Mouse (Mus musculus): Measurements from ENCODE around the gene Pdcd2l.
"Not testable (repeated sequence)": the region's sequence is repeated elsewhere in the genome, so short reads cannot be mapped to it uniquely, and the experiment has no call there.

The Pdcd2l gene

DNA sequence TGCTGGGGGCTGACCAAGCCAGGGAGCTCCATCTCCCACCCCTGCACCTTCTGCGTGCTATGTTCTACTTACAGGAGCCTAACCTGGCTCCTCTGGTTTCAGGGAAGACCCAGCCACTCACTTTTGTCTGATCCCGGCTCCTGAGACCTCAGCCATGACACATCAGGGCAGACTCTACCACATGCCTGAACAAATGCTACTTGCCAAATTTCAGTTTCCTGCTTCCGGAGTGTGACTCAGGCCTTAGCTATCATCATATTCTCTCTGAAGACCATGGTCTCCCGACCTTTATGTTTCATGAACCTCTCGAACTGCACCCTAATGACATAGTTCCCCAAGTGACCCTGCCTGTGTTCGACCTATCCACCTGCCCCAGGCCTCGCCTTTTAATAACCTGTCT lies 16.8 kb upstream of the Pdcd2l start:
- in situ Hi-C loops (cut with MboI, MseI) = no loop called here

DNA sequence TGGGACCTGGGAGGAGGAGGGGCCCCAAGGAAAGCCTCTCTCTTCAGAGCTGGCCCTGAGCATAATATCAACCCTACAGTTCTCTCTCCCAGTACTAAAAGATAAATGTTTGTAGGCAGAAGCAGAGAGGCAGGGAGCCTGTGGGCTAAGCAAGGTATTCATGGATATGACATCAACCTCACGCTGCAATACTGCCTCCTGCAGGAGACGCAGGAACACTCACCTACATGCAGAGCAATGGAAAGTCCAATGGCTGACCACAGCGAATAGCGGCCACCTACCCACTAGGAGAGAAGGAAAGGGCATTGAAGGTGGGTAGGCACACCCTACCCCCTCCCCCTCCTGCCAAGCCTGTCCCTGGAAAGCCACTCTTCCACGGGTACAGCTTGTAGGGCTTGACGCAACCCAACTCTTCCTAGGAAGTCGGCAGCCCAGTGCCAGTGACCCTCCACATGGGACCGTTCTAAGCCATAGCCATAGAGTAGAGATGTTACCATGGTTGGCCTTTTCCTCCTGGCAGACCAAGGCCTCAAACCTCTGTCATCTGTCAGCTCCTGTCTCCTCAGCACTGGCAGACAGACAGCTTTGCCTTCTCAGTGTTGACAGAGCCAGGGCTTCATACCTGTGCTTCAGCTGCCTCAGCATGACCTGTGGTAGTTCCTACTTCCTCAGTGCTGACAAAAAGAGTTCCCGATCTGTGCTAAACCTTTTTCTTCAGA lies 11.7 kb upstream of the Pdcd2l start:
- in situ Hi-C loops (cut with MboI, MseI) = no loop called here

DNA sequence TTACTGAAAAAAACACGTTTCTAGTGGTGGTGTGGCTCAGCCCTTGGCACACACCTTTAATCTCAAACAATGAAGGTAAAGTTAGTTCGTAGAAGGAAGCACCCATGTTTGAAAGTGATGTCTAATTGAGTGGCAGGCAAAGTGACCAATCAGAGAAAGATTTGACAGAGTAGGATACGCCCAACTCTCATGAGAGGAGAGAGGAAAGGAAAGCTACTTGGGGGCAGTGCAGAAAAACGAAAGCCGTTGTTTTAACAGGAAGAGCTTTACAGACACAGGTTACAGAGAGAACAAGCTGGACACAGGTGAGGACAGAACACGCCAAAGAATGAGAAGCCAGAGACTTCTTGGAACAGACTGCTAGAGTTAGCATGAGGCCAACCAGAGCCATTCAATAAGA lies 9.9 kb upstream of the Pdcd2l start:
- in situ Hi-C loops (cut with MboI, MseI) = no loop called here

DNA sequence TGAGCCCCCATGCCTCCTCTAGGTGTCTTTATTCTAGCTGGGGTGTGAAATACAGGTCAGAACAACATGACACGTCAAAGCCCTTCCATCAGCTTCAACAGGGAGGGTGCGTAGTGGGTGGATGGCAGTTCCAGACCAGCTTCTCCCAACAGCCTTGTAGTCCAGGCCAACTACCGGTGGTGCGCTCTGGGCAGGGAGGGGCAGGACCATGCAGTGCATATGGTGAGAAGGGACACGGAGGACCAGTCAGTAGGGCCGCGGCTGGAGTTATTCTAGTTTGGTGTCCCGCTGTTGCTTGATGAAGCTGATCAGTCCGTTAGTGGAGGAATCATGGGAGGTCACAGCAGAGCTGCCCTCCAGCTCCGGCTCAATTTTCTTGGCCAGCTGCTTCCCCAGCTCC lies 5.7 kb upstream of the Pdcd2l start:
- in situ Hi-C loops (cut with MboI, MseI) = not testable (repeated sequence)

DNA sequence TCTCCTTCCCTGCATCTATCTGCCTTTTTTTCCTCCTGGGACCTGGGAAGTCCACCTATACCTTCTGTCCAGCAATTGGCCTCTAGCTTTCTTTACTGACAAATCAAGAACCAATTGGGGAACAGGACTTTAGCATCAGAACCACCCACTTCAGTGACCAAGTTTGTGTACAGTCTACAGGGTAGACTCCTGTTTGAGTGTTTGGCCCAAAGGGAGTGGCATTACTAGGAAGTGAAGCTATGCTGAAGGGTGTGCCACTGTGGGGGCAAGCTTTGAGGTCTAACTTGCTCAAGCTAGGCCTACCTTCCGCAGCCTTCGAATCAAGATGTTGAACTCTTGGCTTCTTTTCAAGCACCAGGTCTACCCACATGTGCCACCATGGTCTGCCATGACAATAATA lies 4.4 kb upstream of the Pdcd2l start:
- in situ Hi-C loops (cut with MboI, MseI) = no loop called here

DNA sequence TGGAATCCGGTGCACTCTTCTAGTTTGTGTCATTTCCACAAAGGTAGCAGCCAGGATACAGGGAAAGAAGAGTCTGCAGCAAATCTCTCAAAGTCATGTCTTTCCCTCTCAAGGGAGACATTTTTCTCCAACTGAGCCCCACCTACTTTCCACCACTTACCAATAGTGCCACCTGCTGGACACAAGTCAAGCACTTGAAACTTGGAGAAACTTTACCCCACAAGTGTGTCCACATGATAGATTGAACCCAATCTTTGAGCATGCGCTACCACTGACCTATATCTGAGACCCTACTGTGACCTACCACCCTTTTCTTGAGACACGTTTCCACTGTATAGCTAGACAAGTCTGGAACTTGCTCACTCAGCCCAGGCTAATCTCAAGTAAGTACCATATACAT lies 1.9 kb upstream of the Pdcd2l start:
- in situ Hi-C loops (cut with MboI, MseI) = no loop called here

DNA sequence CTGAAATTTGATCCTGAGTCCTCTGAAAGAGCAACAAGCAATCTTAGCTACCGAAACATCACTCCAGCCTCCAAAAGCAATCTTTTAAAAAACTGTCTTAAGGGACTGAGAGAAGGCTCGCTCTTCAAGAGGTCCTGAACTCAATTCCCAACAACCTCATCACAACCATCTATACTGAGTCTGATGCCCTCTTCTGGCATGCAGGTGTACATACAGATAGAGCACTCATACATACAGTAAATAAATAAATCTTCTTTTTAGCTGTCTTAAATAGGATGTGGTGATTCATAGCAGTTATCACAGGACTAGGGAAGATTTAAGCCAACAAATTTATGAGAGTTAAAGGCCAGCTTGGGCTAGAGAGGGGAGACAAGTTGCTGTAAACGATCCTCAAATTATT lies 829 bp downstream of the Pdcd2l start:
- in situ Hi-C loops (cut with MboI, MseI) = no loop called here

DNA sequence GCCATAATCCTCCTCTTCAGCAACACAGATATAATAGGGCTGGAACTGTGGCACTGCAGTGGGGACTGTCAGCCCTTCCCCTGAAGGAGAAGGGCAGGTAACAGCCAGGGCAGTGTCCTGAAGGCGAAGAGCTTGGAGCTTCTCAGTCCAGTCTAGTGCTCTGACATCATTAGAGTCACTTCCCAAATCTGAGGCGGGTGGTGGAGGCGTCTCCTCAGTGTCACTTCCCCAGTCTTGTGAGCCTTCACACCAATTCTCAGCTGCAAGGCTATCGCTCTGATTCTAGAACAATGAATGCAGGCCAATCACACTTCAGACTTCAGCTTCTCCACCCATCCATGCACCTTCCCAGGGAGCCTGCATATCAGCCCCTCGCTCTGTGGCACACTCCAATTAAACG lies 3.6 kb downstream of the Pdcd2l start:
- in situ Hi-C loops (cut with MboI, MseI) = no loop called here

DNA sequence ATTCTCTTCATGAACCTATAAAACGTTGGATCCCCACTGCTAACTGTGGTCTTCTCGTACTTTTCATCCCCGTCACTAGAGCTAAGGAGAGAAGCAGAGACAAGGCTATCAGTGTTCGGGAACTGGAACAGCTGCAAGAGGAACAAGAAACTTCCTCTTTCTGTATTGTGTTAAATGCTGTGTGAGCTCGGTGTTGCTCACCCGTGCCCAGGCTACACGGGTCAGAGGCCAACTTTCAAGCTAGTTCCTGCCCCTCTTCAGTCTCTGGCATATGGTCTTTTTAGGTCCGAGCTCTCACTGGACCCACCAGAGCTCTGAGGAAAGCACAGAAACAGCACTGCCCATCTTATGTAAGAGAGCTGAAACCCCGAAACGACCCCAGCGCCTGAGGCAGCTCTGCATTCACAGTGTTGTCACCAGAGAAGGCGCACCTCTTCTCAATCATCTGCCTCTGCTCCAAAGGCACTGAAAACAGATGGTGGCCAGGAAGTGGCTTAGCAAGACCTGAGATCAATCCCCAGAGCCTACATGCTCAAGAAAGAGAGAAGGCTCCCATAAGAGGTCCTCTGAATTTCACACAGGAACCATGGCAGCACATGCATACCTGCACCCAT lies 7.0 kb downstream of the Pdcd2l start:
- in situ Hi-C loops (cut with MboI, MseI) = no loop called here

DNA sequence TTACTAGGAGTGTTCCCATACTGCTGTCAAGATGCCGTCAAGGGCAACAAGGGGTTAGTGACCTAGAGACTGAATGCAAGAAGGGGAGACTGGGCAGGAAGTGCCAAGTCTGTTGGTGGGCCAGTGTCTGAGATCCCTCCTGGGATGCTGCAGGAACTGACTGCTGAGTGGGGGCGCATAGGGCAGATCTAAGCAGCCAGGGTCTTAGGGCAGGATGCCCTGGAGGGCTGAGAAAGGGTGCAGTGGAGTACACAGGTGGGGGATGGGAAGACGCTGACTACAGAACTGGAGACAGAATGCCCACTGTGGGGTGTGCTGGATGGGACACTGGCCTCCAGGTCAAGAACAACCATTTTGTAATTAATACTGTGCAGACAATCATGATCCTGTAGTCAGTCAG lies 12.7 kb downstream of the Pdcd2l start:
- in situ Hi-C loops (cut with MboI, MseI) = no loop called here

DNA sequence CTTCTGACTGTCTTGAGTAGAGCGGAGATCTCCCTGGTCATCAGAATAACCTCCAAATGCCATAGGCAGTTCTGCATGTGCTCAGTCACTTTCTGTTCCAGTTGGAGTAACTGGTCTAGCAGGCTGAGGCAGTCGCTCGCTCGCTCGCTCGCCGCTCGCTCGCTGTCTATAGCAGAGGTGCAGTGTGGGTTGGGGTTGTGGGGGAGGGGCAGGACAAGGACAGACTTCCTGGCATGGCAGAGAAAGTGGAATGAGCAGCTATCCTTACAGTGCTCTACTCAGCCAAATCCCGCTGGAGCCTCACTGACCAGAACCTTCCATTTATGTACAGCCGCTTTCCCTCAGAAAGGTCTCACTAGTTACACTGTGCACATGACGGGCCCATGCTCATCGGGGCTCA lies 13.1 kb downstream of the Pdcd2l start:
- in situ Hi-C loops (cut with MboI, MseI) = no loop called here

DNA sequence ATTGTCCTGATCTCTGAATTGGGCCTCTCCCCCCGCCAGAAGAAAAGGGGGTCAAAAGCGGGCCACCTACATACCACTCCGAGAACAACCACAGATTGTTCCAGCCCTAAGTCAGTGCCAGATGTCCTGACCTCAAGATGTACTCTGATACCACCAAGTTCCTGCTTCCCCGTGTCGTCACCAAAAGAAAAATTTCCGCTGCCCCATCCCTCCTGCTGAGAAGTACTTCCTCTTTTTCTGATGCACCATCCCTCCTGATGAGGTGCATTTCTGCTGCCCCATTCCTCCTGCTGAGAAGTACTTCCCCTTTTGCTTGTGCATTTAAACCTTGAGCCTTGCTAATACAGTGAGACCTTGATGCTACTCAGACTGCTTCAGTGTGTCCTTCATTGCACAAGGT lies 20.2 kb downstream of the Pdcd2l start:
- in situ Hi-C loops (cut with MboI, MseI) = not testable (repeated sequence)

DNA sequence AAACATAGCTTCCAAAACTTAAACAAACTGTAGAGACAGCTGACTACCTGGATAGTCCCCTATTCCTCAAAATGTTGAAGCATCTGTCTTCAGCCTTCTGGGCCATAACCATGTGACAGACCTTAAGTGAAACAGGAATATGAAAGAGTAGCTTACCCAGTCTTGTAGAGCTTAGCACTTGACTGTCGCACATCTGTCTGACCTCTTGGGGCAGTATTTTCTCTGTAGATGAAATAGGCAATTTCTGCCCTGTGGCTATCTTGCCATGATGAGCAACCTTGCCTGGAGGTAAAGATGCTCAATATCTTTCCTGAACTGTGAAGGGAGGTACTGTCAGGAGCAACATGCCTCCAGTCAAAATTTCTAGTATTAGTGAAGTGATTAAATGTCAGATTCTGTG lies 24.2 kb downstream of the Pdcd2l start:
- in situ Hi-C loops (cut with MboI, MseI) = no loop called here

DNA sequence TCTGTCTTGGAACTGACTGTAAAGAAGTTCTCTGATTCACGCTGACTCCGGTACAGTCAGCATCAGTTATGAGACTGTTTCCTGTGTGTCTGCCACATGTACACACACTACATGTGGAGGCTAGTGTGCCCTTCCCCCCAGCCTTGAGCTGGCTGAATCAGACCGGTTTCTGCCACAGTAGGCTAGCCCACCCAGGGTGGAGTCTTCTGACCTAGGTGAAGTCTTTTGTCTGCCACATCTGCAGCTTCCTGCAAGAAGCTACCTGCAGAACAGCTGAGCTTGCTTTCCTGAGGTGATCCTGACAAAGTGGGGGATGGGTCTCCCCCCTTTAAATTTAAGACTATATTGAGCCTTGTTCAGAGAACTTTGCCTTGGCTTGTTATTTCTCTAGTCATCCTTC lies 27.0 kb downstream of the Pdcd2l start, which contains the start of gene Uba2:
Gene Uba2 (minus strand): TSS at position 146 of the 400 bp plus-strand sequence.
- in situ Hi-C loops (cut with MboI, MseI) = no loop called here

DNA sequence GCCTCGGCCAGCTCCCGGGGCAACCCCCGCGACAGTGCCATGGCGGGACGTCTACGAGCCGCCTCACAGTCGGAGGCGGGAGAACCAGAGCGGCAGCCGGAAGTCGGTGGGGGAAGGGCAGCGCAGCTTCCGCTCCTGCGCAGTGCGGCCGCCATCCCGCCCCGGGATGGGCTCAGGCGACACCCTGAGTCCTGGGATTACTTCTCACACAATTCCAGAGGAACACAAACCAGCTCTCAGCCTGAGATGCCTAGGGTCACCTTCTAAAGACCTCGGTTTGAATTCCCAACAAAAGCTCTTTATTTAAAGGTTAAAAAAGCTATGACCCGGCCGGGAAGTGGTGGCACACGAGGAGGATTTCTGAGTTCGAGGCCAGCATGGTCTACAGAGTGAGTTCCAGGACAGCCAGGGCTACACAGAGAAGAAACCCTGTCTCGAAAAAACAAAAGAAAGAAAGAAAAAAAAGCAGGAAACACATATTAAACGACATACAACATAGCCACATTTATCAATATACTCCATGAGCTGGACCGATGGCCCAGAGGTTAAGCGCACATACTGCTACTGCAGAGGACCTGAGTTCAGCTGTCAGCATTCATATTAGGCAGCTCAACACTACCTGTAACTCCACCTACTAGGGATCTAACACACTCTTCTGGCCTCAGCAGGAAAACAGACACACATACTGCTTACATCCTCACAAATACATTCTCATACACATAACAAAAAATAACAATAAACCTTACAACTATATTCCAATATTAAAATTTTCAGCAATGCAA lies 27.8 kb downstream of the Pdcd2l start:
- in situ Hi-C loops (cut with MboI, MseI) = no loop called here

DNA sequence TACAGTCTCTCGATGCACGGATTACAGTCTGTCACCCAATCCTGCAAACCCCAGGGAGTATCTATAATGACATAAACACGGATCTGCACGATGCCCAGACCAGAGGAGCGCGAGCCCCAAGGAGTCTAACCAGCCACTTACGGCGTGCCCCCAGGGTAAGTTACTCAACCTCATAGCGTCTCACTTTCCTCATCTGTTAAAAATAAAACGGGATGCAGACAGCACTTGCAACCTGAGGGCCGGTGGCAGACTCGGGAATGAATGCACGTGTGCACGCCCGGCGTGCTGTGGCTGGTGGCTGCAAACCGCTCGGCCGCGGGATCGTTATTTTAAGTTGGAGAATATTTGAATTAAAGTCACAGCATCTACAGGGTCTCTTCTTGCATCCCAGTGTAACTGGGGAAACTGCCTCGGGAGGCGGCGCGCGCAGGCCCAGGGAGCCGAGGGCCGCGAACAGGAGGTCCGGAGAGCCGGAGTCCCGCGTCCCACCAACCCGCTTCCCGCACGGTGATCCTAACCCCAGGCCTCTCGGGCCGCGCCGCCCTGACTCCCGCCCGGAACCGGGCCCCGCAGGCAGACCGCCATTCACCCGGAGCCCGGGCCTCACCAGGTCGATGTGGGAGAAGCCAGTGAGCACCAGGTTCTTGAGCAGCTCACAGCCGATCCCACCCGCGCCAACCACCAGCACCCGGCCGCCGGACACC lies 28.5 kb downstream of the Pdcd2l start:
- in situ Hi-C loops (cut with MboI, MseI) = no loop called here

DNA sequence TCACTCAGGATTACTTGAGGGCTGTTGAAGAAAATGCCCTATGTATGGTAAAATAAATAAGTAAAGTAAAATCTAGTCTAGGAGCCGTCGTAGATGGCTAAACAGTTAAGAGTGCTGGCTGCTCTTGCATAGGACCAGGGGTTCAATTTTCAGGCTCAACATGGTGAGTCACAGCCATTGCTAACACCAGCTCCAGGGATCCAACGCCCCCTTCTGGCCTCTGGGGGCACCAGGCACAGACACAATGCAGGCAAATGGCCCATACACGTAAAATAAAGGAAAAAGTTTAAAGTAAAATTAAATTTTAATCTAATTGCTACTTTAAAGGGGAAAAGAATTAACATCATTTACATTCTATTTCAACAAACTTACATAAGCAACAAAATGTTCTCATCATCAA lies 29.6 kb downstream of the Pdcd2l start:
- in situ Hi-C loops (cut with MboI, MseI) = no loop called here

DNA sequence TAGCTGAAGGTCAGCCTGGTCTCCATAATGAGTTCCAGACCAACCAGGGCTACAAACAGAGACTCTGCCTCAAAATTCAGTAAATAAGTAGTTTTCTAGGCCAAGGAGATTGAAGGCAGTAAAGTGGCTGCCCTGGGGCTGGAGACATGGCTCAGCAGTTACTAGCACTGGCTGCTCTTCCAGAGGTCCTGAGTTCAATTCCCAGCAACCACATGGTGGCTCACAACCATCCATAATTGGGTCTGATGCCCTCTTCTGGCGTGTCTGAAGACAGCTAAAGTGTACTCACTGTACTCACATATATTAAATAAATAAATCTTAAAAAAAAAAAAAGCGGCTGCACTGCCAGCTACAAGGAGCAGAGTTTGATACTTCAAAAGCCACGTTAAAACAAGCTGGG lies 30.5 kb downstream of the Pdcd2l start:
- in situ Hi-C loops (cut with MboI, MseI) = no loop called here

DNA sequence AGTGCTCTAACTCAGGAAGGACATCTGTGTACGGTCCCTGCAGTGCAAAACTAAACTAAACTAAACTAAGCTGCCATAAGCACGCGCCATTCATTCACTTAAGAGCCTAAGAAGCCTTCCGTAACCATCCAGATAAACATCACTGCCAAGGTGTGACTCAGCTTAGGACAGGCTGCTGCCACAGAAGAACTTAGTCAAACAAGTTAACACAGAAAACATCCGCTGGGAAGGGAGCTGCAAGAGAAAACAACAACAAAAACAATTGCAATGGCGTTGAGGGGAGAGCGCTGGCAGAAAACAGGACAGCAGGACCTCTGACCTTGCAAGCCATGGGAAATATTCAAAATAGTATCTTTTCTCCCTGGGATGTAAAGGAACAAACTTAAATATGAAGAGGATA lies 31.8 kb downstream of the Pdcd2l start:
- in situ Hi-C loops (cut with MboI, MseI) = no loop called here

DNA sequence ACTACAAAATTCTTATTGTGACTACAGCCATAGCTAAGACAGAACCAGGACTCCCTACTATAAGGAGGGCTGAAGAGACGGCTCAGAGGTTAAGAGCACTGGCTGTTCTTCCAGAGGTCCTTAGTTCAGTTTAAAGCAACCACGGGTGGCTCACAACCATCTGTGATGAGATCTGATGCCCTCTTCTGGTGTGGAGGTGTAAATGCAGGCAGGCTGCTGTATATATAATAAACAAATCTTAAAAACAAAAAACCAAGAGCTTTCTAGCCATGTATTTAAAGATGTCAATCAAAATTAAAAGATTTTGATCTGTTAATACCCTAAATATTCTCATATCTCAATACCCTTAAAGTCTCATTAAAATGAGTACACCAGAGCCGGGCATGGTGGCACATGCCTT lies 37.3 kb downstream of the Pdcd2l start:
- in situ Hi-C loops (cut with MboI, MseI) = loop anchor here (5.0 kb wide), 1 partner anchor 183 kb away; no protein-coding TSS in a partner anchor

DNA sequence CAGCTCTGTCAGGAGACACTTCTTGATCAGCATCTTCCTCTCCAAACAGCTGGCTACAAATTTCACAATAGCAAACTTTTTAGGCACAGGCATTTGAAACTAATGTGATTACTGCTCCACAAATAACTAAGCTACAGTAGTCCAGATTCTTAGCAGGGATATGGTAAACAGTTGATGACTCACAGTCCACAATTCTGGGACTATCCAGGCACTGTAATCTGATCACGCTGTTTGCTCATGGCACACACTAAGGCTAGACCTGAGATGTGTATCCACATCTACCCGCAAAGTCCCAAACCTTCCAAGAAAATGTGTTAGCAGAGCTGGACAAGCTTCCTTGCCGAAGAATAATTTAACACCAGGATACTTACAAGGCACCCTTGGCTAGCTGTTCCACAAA lies 38.5 kb downstream of the Pdcd2l start:
- in situ Hi-C loops (cut with MboI, MseI) = loop anchor here (5.0 kb wide), 1 partner anchor 184 kb away; no protein-coding TSS in a partner anchor

DNA sequence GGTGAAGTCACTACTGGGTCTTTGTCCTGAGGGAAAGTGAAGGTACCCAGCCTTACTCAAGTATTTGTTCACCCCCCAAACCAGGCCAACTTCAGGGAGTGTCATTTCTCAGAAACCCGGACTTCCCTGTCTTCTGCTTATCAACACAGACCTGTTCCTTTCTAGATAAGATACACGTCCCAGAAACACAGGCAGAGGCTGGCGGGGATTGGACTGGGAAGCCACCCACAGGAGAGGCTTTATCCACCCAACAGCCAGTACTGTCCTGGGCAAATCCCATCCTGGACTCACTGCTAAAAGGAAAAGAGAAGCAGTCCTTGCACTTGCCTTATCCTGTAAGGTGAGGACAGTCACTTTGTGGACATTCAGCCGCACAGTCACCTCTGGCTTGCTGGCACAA lies 49.3 kb downstream of the Pdcd2l start:
- in situ Hi-C loops (cut with MboI, MseI) = loop anchor here (25.0 kb wide), 1 partner anchor 490 kb away; no protein-coding TSS in a partner anchor

Data from regulatory T cell (primary cell).